Mouse (Mus musculus): Measurements from ENCODE around the gene Gja4.

- TF ChIP-seq MAFK (IDR thresholded peaks at IDR 0.05; ENCODE audit: insufficient read depth, low read depth, low read length) (no peak), ZNF384 (IDR thresholded peaks at IDR 0.05; ENCODE audit: low read depth, low read length) (no peak), ZC3H11A (IDR thresholded peaks at IDR 0.05; ENCODE audit: borderline replicate concordance, low read depth, low read length) (no peak), CHD2 (IDR thresholded peaks at IDR 0.05; ENCODE audit: low read depth, low read length) (no peak)
Measured at GRCm38 (mm10) chr4:127353951-127354438, 40.2 kb upstream of the Gja4 start, which contains the start of gene Gjb4.

All from ES-E14 (cell line).